Mouse (Mus musculus) heart, adult 2 months (tissue): ENCODE results near the gene Ramp2. TPM values are rescaled to one million over a fixed set of nuclear protein-coding genes. Genes with fewer than 3 reads are reported as not detected.

Experiments
- DNase-seq, 2 experiments: peaks; one replicate each; pipeline ENCODE4 v3.0.0; 2021
- H3K27ac ChIP-seq: fragments of 200-600 bp; 2 replicates; pipeline ENCODE4 v1.8.1; 2022
- H3K27me3 ChIP-seq: fragments of 200-500 bp; 2 replicates; pipeline ENCODE4 v1.6.1; 2012; ENCODE audit warnings: mild to moderate bottlenecking, low read length, inconsistent platforms, mixed read lengths; ENCODE audit not compliant: control insufficient read depth, insufficient read depth
- H3K36me3 ChIP-seq: fragments of 200-500 bp; 2 replicates; pipeline ENCODE4 v1.6.1; 2012; ENCODE audit warnings: low read length, inconsistent platforms; ENCODE audit not compliant: control insufficient read depth, insufficient read depth
- H3K4me1 ChIP-seq: fragments of 200-500 bp; 2 replicates; pipeline ENCODE4 v1.6.1; 2011; ENCODE audit warnings: low read length; ENCODE audit not compliant: control insufficient read depth, insufficient read depth
- H3K4me3 ChIP-seq: fragments of 200-600 bp; 2 replicates; pipeline ENCODE4 v1.8.1; 2022
- H3K79me2 ChIP-seq: fragments of 200-500 bp; replicated peaks from 2 replicates; pipeline ENCODE4 v1.6.1; 2012; ENCODE audit warnings: mild to moderate bottlenecking, inconsistent platforms, low read length, moderate library complexity, mixed read lengths; ENCODE audit not compliant: control insufficient read depth, insufficient read depth
- H3K9ac ChIP-seq: fragments of 200-500 bp; 2 replicates; pipeline ENCODE4 v1.6.1; 2012; ENCODE audit warnings: low read depth, mild to moderate bottlenecking, control low read depth, inconsistent platforms, low read length, mixed read lengths
- CTCF ChIP-seq: fragments of 200-600 bp; IDR thresholded peaks from 2 replicates; pipeline ENCODE4 v1.8.1; 2022; ENCODE audit warnings: antibody characterized with exemption, mild to moderate bottlenecking, moderate library complexity
- EP300 ChIP-seq: fragments of 200-500 bp; IDR thresholded peaks from 2 replicates; pipeline ENCODE4 v1.6.1; 2011; ENCODE audit warnings: low read depth, low read length, control low read depth; ENCODE audit not compliant: insufficient read depth
- POLR2A ChIP-seq: fragments of 200-500 bp; IDR thresholded peaks from 2 replicates; pipeline ENCODE4 v1.6.1; 2011; ENCODE audit warnings: mild to moderate bottlenecking, low read depth, low read length, control low read depth; ENCODE audit not compliant: insufficient read depth
- WGBS: fragments of 180-500 bp; shearing (Covaris S2); methylation state at CpG from one replicate; pipeline ENCODE4 v1.1.7; 2018; 5-methylcytosine and 5-hydroxymethylcytosine counted together
- intact Hi-C: fragments of 180-260 bp; cut with DNase I; formaldehyde crosslinking; loops from one replicate; pipeline ENCODE4 v1.15.1; 2025
- polyA plus RNA-seq: library from polyadenylated mRNA; depleted of rRNA; stranded (reverse); fragments of >200 nt; gene quantifications from 2 replicates; pipeline ENCODE4 v1.2.3, GENCODE M21; 2012; rRNA removed
- total RNA-seq, 2 experiments: library from RNA; stranded (reverse); gene quantifications; 2 replicates each; pipeline ENCODE4 v1.2.3; 2021

Gene Ramp2
- total and polyA plus RNA-seq, 3 experiments, result 89.1 to 130 (median 90.3) TPM

DNA sequence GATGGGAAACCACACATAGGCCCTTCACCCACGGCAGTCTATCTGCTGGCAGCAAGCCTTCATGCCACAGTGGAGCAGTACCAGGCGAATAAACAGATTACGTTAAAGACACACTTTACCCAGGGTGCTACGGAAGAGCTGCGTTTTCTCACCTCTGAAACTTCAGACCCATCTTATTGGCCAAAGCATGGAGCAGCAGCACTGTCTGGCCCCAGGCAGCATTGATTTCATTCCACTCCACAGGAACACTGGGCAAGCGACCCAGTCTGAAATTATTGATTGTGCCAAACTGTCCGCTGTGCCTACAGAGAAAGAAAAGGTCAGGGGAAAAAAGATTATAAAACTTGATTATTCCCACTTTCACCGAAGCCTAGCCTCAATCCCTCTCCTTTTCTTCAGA lies 45.4 kb downstream of the Ramp2 start:
- H3K27me3 ChIP-seq, result no peaks in the 10 kb centered on the region
- no peak for DNase-seq
- H3K27ac ChIP-seq, result no peak overlapping the region
- no peaks in the 10 kb centered on the region for H3K36me3 ChIP-seq
- H3K9ac ChIP-seq, result no peak overlapping the region
- no peak overlapping the region for H3K4me3 ChIP-seq
- no peaks in the 10 kb centered on the region for H3K79me2 ChIP-seq
- TF ChIP-seq EP300 (no peak), POLR2A (no peak), CTCF (no peak)
- H3K4me1 ChIP-seq, result no peaks in the 10 kb centered on the region
- intact Hi-C loops, result no loop called here
- 93% methylated on average over 8 of the region's 8 CpGs for WGBS

DNA sequence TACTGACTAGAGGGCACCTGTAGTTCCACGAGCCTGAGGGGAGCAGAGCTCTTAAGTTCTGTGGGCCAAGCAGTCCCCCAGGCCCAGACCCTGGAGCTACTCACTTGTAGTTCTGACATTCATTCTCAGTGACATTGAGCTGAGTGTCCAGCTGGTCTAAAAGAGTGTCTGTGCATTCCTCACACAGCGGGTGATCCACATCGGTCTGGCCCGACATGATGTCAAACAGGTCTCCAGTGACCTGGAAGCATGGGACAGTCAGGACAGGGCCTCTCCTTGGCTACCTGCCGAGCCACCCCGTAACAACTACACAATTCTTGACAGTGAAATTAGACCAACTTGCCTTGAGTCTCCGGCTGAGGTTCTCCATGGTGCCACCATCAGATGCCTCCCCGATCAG lies 49.4 kb downstream of the Ramp2 start:
- Histone ChIP-seq H3K9ac (no peak overlapping the region), H3K79me2 (no peaks in the 10 kb centered on the region), H3K4me1 (no peaks in the 10 kb centered on the region), H3K27ac (no peak overlapping the region), H3K4me3 (no peak overlapping the region), H3K27me3 (no peaks in the 10 kb centered on the region), H3K36me3 (no peaks in the 10 kb centered on the region)
- WGBS, result 94% methylated on average over 8 of the region's 8 CpGs
- DNase-seq, result no peak
- intact Hi-C loops, result no loop called here
- TF ChIP-seq CTCF, result no peak
- TF ChIP-seq EP300, result no peak
- TF ChIP-seq POLR2A, result no peak

DNA sequence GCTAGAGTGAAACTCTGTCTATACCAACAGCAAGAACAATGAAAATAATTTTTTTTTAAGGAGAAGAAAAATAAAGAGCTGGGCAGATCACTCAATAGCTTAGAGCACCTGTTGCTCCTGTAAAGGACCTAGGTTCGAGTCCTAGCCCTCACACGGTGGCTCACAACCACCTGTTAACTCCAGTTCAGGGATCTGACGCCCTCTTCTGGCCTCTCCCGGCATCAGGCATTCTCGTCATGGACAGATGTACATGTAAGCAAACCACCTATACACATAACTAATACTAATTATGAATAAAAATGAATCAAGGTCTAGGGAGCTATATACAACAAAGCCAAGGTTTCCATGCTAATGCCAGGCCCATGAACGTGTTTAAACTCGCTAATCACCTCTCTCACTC lies 55.1 kb downstream of the Ramp2 start:
- H3K27me3 ChIP-seq, result no peaks in the 10 kb centered on the region
- H3K36me3 ChIP-seq, result peaks cover 3% of the 10 kb centered on the region
- no peak for TF ChIP-seq EP300
- TF ChIP-seq POLR2A, result no peak
- TF ChIP-seq CTCF, result peak; percentile 26
- H3K4me1 ChIP-seq, result peaks cover 3% of the 10 kb centered on the region
- H3K79me2 ChIP-seq, result peaks cover 6% of the 10 kb centered on the region; the same call in 1 of the 2 replicates
- H3K4me3 ChIP-seq, result no peak overlapping the region; the same call in 1 of the 2 replicates
- intact Hi-C loops, result loop anchor here (10.0 kb wide), 1 partner anchor 306 kb away; no protein-coding TSS in a partner anchor
- no peak for DNase-seq
- H3K27ac ChIP-seq, result no peak overlapping the region
- no peak overlapping the region; the same call in 1 of the 2 replicates for H3K9ac ChIP-seq
- 57% methylated on average over 7 of the region's 7 CpGs for WGBS

DNA sequence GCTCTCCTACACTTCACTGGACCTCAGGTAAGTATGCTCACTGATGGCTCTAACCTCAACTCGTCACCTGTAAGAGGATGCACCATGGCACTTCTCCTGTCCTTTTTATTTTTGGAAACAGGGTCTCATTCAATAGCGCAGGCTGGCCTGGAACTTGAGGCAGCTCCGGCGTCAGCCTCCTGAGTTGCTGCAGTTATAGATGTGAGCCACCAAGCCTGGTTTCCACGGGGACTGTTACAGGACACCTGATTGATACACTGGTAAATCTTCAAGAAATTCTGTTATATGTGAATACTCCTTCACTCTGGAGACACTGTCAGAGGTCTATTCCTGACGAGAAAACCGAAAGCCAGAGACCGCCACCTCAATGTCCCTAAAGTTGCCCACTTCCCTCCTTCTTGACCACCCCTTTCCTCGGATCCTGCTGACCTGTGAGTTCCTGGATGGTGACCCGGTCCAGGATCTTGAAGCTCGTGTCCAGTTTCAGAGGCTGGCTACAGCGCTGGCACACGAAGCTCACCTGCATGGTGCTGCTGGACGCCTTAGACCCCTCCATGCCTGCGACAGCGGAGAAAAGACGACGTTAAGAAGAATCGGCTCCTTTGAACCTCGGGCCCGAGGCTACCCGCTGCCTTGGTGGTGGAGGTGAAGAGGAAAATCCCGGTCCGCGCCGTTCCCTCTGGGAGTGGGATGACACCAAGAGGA lies 55.6 kb downstream of the Ramp2 start:
- peak overlapping the region; percentile 82 for H3K4me3 ChIP-seq
- TF ChIP-seq CTCF (no peak), EP300 (no peak), POLR2A (no peak)
- H3K9ac ChIP-seq, result peak overlapping the region; percentile 85
- H3K27ac ChIP-seq, result peak overlapping the region; percentile 70
- no peak for DNase-seq
- no peaks in the 10 kb centered on the region for H3K27me3 ChIP-seq
- H3K79me2 ChIP-seq, result peaks cover 6% of the 10 kb centered on the region; the same call in 1 of the 2 replicates
- intact Hi-C loops, result loop anchor here (1.0 to 10.0 kb wide), 2 partner anchors 89 to 307 kb away; no protein-coding TSS in a partner anchor
- WGBS, result 8% methylated on average over 26 of the region's 26 CpGs
- H3K36me3 ChIP-seq, result peaks cover 3% of the 10 kb centered on the region
- peaks cover 3% of the 10 kb centered on the region for H3K4me1 ChIP-seq

DNA sequence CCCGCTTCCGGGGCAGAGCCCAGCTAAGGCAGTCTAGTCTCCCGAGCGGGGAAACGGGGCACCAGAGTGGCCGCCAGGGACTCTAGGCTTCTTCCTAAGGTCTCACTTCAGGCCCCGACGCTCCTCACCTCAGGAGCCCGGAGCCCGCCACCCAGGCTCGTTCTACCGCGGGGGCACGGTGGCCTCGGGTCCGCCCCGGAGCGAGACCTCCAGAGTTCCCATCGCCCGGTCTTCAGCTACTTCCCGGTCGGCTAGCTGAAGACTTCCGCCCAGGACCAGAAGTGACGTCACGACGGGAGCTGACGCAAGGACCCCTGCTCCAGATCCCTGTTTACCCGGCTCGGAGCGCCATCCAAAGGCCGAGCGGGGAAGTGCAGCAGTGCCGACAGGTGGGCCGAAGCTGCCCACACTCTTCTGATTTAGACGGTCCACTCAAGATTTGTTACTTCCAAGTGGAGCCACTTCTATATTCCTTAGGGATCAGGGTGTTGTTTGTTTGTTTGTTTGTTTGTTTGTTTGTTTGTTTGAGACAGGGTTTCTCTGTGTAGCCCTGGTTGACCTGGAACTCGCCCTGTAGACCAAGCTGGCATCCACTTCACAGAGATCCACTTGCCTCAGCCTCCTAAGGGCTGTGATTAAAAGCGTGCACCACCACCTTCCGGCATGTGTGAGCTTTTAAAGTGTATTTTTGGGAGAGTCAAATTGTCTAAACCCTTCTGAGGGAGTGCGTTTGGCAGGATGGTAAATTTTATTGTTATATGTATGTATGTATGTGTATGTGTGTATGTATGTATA lies 56.4 kb downstream of the Ramp2 start, which contains the start of gene Becn1:
Gene Becn1, minus strand, starts transcription at position 283 of the 795 bp plus-strand sequence.
- peak within 1 kb of the TSS; percentile 82 for H3K4me3 ChIP-seq
- 7% methylated on average over 39 of the region's 39 CpGs for WGBS
- H3K27ac ChIP-seq, result peak within 1 kb of the TSS; percentile 70
- DNase-seq, result peak; percentile 94 to 98
- H3K9ac ChIP-seq, result peak within 1 kb of the TSS; percentile 85
- H3K27me3 ChIP-seq, result no peaks in the 10 kb centered on the region
- H3K36me3 ChIP-seq, result peaks cover 3% of the 10 kb centered on the region
- TF ChIP-seq EP300 (peak; percentile 89), POLR2A (peak; percentile 71), CTCF (peak; percentile 100)
- H3K79me2 ChIP-seq, result peaks cover 6% of the 10 kb centered on the region; the same call in 1 of the 2 replicates
- intact Hi-C loops, result loop anchor here (1.0 to 10.0 kb wide), 2 partner anchors 90 to 307 kb away; no protein-coding TSS in a partner anchor
- H3K4me1 ChIP-seq, result peaks cover 3% of the 10 kb centered on the region

DNA sequence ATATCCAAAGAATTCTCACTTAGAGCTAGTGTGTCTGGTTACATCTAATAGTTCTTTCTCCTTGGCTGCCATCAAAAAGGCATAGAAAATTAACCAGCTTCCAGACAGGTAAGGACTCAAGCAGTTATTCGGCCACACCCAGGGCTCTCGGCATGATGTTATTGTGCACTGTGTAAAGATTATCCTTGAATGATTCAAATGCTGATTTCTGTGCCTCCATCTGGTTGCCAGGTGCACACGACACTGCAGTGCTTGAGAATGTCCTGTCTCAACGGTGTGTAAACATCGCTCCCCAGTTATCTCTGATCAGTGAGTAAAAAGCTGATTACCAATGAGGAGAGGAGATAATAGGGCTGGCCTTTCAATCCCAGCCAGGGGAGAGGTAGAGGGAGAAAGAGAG lies 61.9 kb downstream of the Ramp2 start:
- no peak overlapping the region for H3K4me3 ChIP-seq
- no peaks in the 10 kb centered on the region for H3K36me3 ChIP-seq
- WGBS, result 34% methylated on average over 5 of the region's 5 CpGs
- no peak overlapping the region for H3K9ac ChIP-seq
- H3K4me1 ChIP-seq, result no peaks in the 10 kb centered on the region
- DNase-seq, result no peak
- H3K79me2 ChIP-seq, result no peaks in the 10 kb centered on the region
- TF ChIP-seq EP300 (no peak), CTCF (no peak), POLR2A (no peak)
- no peak overlapping the region for H3K27ac ChIP-seq
- intact Hi-C loops, result loop anchor here (10.0 kb wide), 1 partner anchor 313 kb away; no protein-coding TSS in a partner anchor
- H3K27me3 ChIP-seq, result no peaks in the 10 kb centered on the region

Other genes with a start within 250 kb of the Ramp2 start
- gene Atp6v0a1, start 236.6 kb upstream of the Ramp2 start, total RNA-seq, result 10 to 100 TPM; 89.6 to 92.6 TPM
- 77.4 and 85.9 TPM in 2 replicates for gene Atp6v0a1, start 236.6 kb upstream of the Ramp2 start, polyA plus RNA-seq
- gene Naglu, start 176.0 kb upstream of the Ramp2 start, total RNA-seq, result 1 to 10 TPM; 7.4 to 8.3 TPM
- 11.0 and 14.3 TPM in 2 replicates for gene Naglu, start 176.0 kb upstream of the Ramp2 start, polyA plus RNA-seq
- under 1 TPM; 0.47 to 0.70 TPM for gene Hsd17b1, start 167.6 kb upstream of the Ramp2 start, total RNA-seq
- gene Hsd17b1, start 167.6 kb upstream of the Ramp2 start, polyA plus RNA-seq, result 0.32 and 0.55 TPM in 2 replicates
- gene Coasy, start 163.5 kb upstream of the Ramp2 start, total RNA-seq, result 10 to 100 TPM; 15.8 to 17.5 TPM
- 22.1 and 24.6 TPM in 2 replicates for gene Coasy, start 163.5 kb upstream of the Ramp2 start, polyA plus RNA-seq
- gene Mlx, start 158.8 kb upstream of the Ramp2 start, total RNA-seq, result 10 to 100 TPM; 18.1 to 21.3 TPM
- gene Mlx, start 158.8 kb upstream of the Ramp2 start, polyA plus RNA-seq, result 23.0 and 45.2 TPM in 2 replicates
- gene Psmc3ip, start 150.6 kb upstream of the Ramp2 start, total RNA-seq, result 1 to 10 TPM; 1.6 to 2.7 TPM
- gene Psmc3ip, start 150.6 kb upstream of the Ramp2 start, polyA plus RNA-seq, result 1.1 and 1.3 TPM in 2 replicates
- gene Retreg3, start 126.1 kb upstream of the Ramp2 start, total RNA-seq, result 10 to 100 TPM; 28.5 to 31.0 TPM
- gene Retreg3, start 126.1 kb upstream of the Ramp2 start, polyA plus RNA-seq, result 31.8 and 53.1 TPM in 2 replicates
- gene Tubg1, start 126.1 kb upstream of the Ramp2 start, total RNA-seq, result 10 to 100 TPM; 22.7 to 23.6 TPM
- 14.2 and 17.2 TPM in 2 replicates for gene Tubg1, start 126.1 kb upstream of the Ramp2 start, polyA plus RNA-seq
- gene Tubg2, start 90.1 kb upstream of the Ramp2 start, total RNA-seq, result 1 to 10 TPM; 3.5 TPM
- 2.1 and 2.9 TPM in 2 replicates for gene Tubg2, start 90.1 kb upstream of the Ramp2 start, polyA plus RNA-seq
- 1 to 10 TPM; 1.3 to 1.5 TPM for gene Cntnap1, start 75.5 kb upstream of the Ramp2 start, total RNA-seq
- gene Cntnap1, start 75.5 kb upstream of the Ramp2 start, polyA plus RNA-seq, result 3.1 and 4.0 TPM in 2 replicates
- 10 to 100 TPM; 14.3 to 28.1 TPM for gene Plekhh3, start 74.7 kb upstream of the Ramp2 start, total RNA-seq
- 24.4 and 26.7 TPM in 2 replicates for gene Plekhh3, start 74.7 kb upstream of the Ramp2 start, polyA plus RNA-seq
- gene Ccr10, start 70.6 kb upstream of the Ramp2 start, total RNA-seq, result not detected
- 0.14 TPM in 1 of 2 replicates, not detected in the other for gene Ccr10, start 70.6 kb upstream of the Ramp2 start, polyA plus RNA-seq
- gene Ezh1, start 19.6 kb upstream of the Ramp2 start, total RNA-seq, result 10 to 100 TPM; 29.8 to 31.4 TPM
- 26.1 and 34.1 TPM in 2 replicates for gene Ezh1, start 19.6 kb upstream of the Ramp2 start, polyA plus RNA-seq
- 10 to 100 TPM; 82.5 to 90.1 TPM for gene Vps25, start 7.7 kb downstream of the Ramp2 start, total RNA-seq
- gene Vps25, start 7.7 kb downstream of the Ramp2 start, polyA plus RNA-seq, result 83.2 and 96.8 TPM in 2 replicates
- gene Wnk4, start 14.5 kb downstream of the Ramp2 start, total RNA-seq, result 10 to 100 TPM in 1 of 2 experiments, 1 to 10 TPM in 1; 9.2 to 12.6 TPM
- gene Wnk4, start 14.5 kb downstream of the Ramp2 start, polyA plus RNA-seq, result 12.1 and 13.9 TPM in 2 replicates
- gene Cntd1, start 33.0 kb downstream of the Ramp2 start, total RNA-seq, result under 1 TPM; 0.23 to 0.36 TPM
- gene Cntd1, start 33.0 kb downstream of the Ramp2 start, polyA plus RNA-seq, result 0.06 and 0.12 TPM in 2 replicates
- 100 to 1,000 TPM in 1 of 2 experiments, 10 to 100 TPM in 1; 88.4 to 101 TPM for gene Coa3, start 33.1 kb downstream of the Ramp2 start, total RNA-seq
- 153 and 302 TPM in 2 replicates for gene Coa3, start 33.1 kb downstream of the Ramp2 start, polyA plus RNA-seq
- 10 to 100 TPM; 86.3 to 86.5 TPM for gene Becn1, start 56.3 kb downstream of the Ramp2 start, total RNA-seq
- gene Becn1, start 56.3 kb downstream of the Ramp2 start, polyA plus RNA-seq, result 36.1 and 43.7 TPM in 2 replicates
- gene Psme3, start 70.2 kb downstream of the Ramp2 start, total RNA-seq, result 100 to 1,000 TPM in 1 of 2 experiments, 10 to 100 TPM in 1; 81.9 to 112 TPM
- 55.5 and 69.1 TPM in 2 replicates for gene Psme3, start 70.2 kb downstream of the Ramp2 start, polyA plus RNA-seq
- 1 to 10 TPM; 1.6 to 2.2 TPM for gene Aoc2, start 79.0 kb downstream of the Ramp2 start, total RNA-seq
- 1.9 and 2.3 TPM in 2 replicates for gene Aoc2, start 79.0 kb downstream of the Ramp2 start, polyA plus RNA-seq
- gene Aoc3, start 84.6 kb downstream of the Ramp2 start, total RNA-seq, result 10 to 100 TPM; 11.5 to 13.3 TPM
- gene Aoc3, start 84.6 kb downstream of the Ramp2 start, polyA plus RNA-seq, result 21.8 and 22.0 TPM in 2 replicates
- gene G6pc, start 121.5 kb downstream of the Ramp2 start, total RNA-seq, result not detected
- 0.15 TPM in 1 of 2 replicates, not detected in the other for gene G6pc, start 121.5 kb downstream of the Ramp2 start, polyA plus RNA-seq
- 10 to 100 TPM; 19.5 to 23.4 TPM for gene Aarsd1, start 171.6 kb downstream of the Ramp2 start, total RNA-seq
- gene Aarsd1, start 171.6 kb downstream of the Ramp2 start, polyA plus RNA-seq, result 23.0 and 28.0 TPM in 2 replicates
- 10 to 100 TPM in 1 of 2 experiments, 1 to 10 TPM in 1; 5.1 to 10.2 TPM for gene Gm27029, start 178.8 kb downstream of the Ramp2 start, total RNA-seq
- gene Gm27029, start 178.8 kb downstream of the Ramp2 start, polyA plus RNA-seq, result 1.3 and 2.4 TPM in 2 replicates
- gene Rundc1, start 179.1 kb downstream of the Ramp2 start, total RNA-seq, result 10 to 100 TPM; 10.1 to 12.1 TPM
- 12.0 and 14.7 TPM in 2 replicates for gene Rundc1, start 179.1 kb downstream of the Ramp2 start, polyA plus RNA-seq
- gene Ptges3l, start 179.3 kb downstream of the Ramp2 start, total RNA-seq, result 10 to 100 TPM; 50.6 to 58.3 TPM
- gene Ptges3l, start 179.3 kb downstream of the Ramp2 start, polyA plus RNA-seq, result 56.8 and 81.6 TPM in 2 replicates
- gene Rpl27, start 196.3 kb downstream of the Ramp2 start, total RNA-seq, result 10 to 100 TPM; 38.3 to 48.4 TPM
- gene Rpl27, start 196.3 kb downstream of the Ramp2 start, polyA plus RNA-seq, result 234 and 242 TPM in 2 replicates
- 10 to 100 TPM; 11.5 to 12.6 TPM for gene Ifi35, start 202.4 kb downstream of the Ramp2 start, total RNA-seq
- gene Ifi35, start 202.4 kb downstream of the Ramp2 start, polyA plus RNA-seq, result 25.5 and 29.4 TPM in 2 replicates
- 1 to 10 TPM; 6.5 to 8.0 TPM for gene Rnd2, start 219.0 kb downstream of the Ramp2 start, total RNA-seq
- gene Rnd2, start 219.0 kb downstream of the Ramp2 start, polyA plus RNA-seq, result 5.8 and 9.8 TPM in 2 replicates
- gene Vat1, start 220.2 kb downstream of the Ramp2 start, total RNA-seq, result 10 to 100 TPM; 20.4 to 21.4 TPM
- gene Vat1, start 220.2 kb downstream of the Ramp2 start, polyA plus RNA-seq, result 29.6 and 35.0 TPM in 2 replicates